13 mouse cellular contexts compared by ENCODE assay signal in the genomic region with DNA sequence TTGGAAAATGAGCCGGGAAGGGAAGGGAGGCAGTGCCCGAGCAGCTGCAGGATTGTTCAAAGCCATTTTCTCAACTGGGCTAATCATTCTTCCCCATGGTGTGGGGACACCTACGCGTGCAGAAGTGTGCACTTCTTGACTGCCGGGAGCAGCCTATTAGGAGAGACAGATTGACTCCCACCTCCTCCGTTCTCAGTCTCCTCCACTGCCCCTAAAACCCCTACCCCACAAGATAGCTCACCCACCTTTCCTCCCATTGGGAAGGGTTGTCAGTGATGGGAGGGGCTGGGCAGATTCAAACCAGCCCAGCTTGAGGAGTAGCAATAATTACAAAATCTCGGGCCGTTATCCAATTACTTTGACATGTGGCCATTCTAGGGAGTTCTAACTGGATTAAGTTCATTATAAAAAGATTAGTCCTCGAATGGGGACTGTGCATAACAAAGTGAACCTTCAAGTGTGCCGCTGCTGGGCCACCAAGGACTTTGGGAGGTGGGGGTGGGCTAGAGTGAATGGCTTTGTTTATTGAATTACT.
DNase-seq lines count a peak whose midpoint lies in the region; ATAC-seq and TF ChIP-seq lines count a peak whose summit lies in the region.
"Had no signal": no experiment of that assay in that cellular context is flagged by ENCODE, and none has a peak within 500 bp of the region (broad histone marks: within the 10 kb centered on the region; RNA-seq: fewer than 3 reads in every experiment).

No protein-coding gene starts in this region.

- ATAC-seq in stomach, embryonic 16.5 days (ENCODE audit: insufficient read depth, low FRiP score) = 0 out of 2 replicates have a peak, but pooled peaks have one; percentile 30
- no peak for ATAC-seq in stomach, postnatal 0 days (ENCODE audit: low FRiP score, low TSS enrichment)
- ATAC-seq in hindbrain, postnatal 0 days = peak; percentile 28; the same call in 1 of the 2 replicates
- no peak for ATAC-seq in kidney, embryonic 15.5 days (replicated peaks; ENCODE audit: low FRiP score)

- no peaks in the 10 kb centered on the region for H3K4me1 ChIP-seq in stomach, embryonic 16.5 days (ENCODE audit: control insufficient read depth, insufficient read depth, low read length)
- no peaks in the 10 kb centered on the region for H3K4me1 ChIP-seq in stomach, postnatal 0 days (replicated peaks; ENCODE audit: control insufficient read depth, insufficient read depth)
- no peaks in the 10 kb centered on the region for H3K4me1 ChIP-seq in hindbrain, postnatal 0 days (ENCODE audit: insufficient read depth, low read length)
- H3K4me1 ChIP-seq in kidney, embryonic 15.5 days = peaks cover 16% of the 10 kb centered on the region

- peak; percentile 7 to 52 for DNase-seq in adrenal gland, adult (ENCODE audit: inconsistent age in 2 of 2, low spot score in 1 of 2)
- DNase-seq in adrenal gland, adult 8-10 months = no peak
- no peak for DNase-seq in stomach, postnatal 0 days (ENCODE audit: low spot score)
- peak; percentile 51 for DNase-seq in hindbrain, postnatal 0 days (ENCODE audit: low spot score)
- DNase-seq in retina, postnatal 1 day = peak; percentile 91
- DNase-seq in spleen, adult 18-20 months = no peak
- DNase-seq: kidney, adult 11 months; right cerebral cortex, postnatal 4 days had no signal

- no peak overlapping the region for H3K4me3 ChIP-seq in stomach, embryonic 16.5 days (replicated peaks; ENCODE audit: low read length)
- H3K4me3 ChIP-seq in stomach, postnatal 0 days (ENCODE audit: low read depth, low read length) = no peak overlapping the region
- H3K4me3 ChIP-seq in hindbrain, postnatal 0 days (ENCODE audit: low read length) = no peak overlapping the region
- no peak overlapping the region for H3K4me3 ChIP-seq in kidney, embryonic 15.5 days (replicated peaks)
- H3K4me3 ChIP-seq: heart, embryonic 13.5 days; limb, embryonic 13.5 days; neural tube, embryonic 12.5 days had no signal

- H3K36me3 ChIP-seq in stomach, embryonic 16.5 days (ENCODE audit: control insufficient read depth, insufficient read depth, low read length) = no peaks in the 10 kb centered on the region
- H3K36me3 ChIP-seq in stomach, postnatal 0 days (ENCODE audit: control insufficient read depth, insufficient read depth, low read length) = no peaks in the 10 kb centered on the region
- H3K36me3 ChIP-seq in hindbrain, postnatal 0 days (ENCODE audit: insufficient read depth, low read length) = no peaks in the 10 kb centered on the region
- H3K36me3 ChIP-seq in kidney, embryonic 15.5 days = no peaks in the 10 kb centered on the region
- H3K36me3 ChIP-seq: heart, embryonic 13.5 days; limb, embryonic 13.5 days; neural tube, embryonic 12.5 days had no signal

- no peak for TF ChIP-seq CTCF in stomach, postnatal 0 days (IDR thresholded peaks at IDR 0.05; ENCODE audit: low read depth)
- TF ChIP-seq CTCF in hindbrain, postnatal 0 days (IDR thresholded peaks at IDR 0.05; ENCODE audit: low read depth) = no peak

- no peak overlapping the region for H3K27ac ChIP-seq in stomach, embryonic 16.5 days (ENCODE audit: low read length)
- no peak overlapping the region for H3K27ac ChIP-seq in stomach, postnatal 0 days (replicated peaks)
- H3K27ac ChIP-seq in hindbrain, postnatal 0 days = no peak overlapping the region
- no peak overlapping the region for H3K27ac ChIP-seq in kidney, embryonic 15.5 days
- H3K27ac ChIP-seq: heart, embryonic 13.5 days; limb, embryonic 13.5 days; neural tube, embryonic 12.5 days had no signal

- TF ChIP-seq EP300 in stomach, postnatal 0 days (optimal IDR thresholded peaks at IDR 0.05) = no peak

- no peaks in the 10 kb centered on the region for H3K27me3 ChIP-seq in stomach, embryonic 16.5 days (ENCODE audit: control insufficient read depth, insufficient read depth, low read length)
- no peaks in the 10 kb centered on the region for H3K27me3 ChIP-seq in stomach, postnatal 0 days (ENCODE audit: control insufficient read depth, insufficient read depth, low read length)
- H3K27me3 ChIP-seq in hindbrain, postnatal 0 days (ENCODE audit: insufficient read depth, low read length) = peaks cover 6% of the 10 kb centered on the region; the same call in 1 of the 2 replicates
- peaks cover 13% of the 10 kb centered on the region; the same call in 1 of the 2 replicates for H3K27me3 ChIP-seq in kidney, embryonic 15.5 days
- H3K27me3 ChIP-seq: limb, embryonic 13.5 days; neural tube, embryonic 12.5 days had no signal

- no peak overlapping the region for H3K9ac ChIP-seq in stomach, embryonic 16.5 days (ENCODE audit: low read length)
- H3K9ac ChIP-seq in stomach, postnatal 0 days (ENCODE audit: low read length) = no peak overlapping the region
- no peak overlapping the region; the same call in 1 of the 2 replicates for H3K9ac ChIP-seq in hindbrain, postnatal 0 days (replicated peaks; ENCODE audit: low read length)
- no peak overlapping the region for H3K9ac ChIP-seq in kidney, embryonic 15.5 days
- H3K9ac ChIP-seq: heart, embryonic 13.5 days; limb, embryonic 13.5 days; neural tube, embryonic 12.5 days had no signal

- H3K4me2 ChIP-seq in stomach, embryonic 16.5 days (ENCODE audit: low read depth, low read length) = no peak overlapping the region
- H3K4me2 ChIP-seq in stomach, postnatal 0 days (replicated peaks; ENCODE audit: low read depth) = no peak overlapping the region
- no peak overlapping the region for H3K4me2 ChIP-seq in hindbrain, postnatal 0 days (ENCODE audit: low read depth, low read length)
- H3K4me2 ChIP-seq in kidney, embryonic 15.5 days = no peak overlapping the region
- H3K4me2 ChIP-seq: heart, embryonic 13.5 days; limb, embryonic 13.5 days; neural tube, embryonic 12.5 days had no signal

- H3K9me3 ChIP-seq in stomach, embryonic 16.5 days (replicated peaks; ENCODE audit: control insufficient read depth, low read length) = no peaks in the 10 kb centered on the region
- no peaks in the 10 kb centered on the region for H3K9me3 ChIP-seq in stomach, postnatal 0 days (ENCODE audit: control insufficient read depth, low read length)
- no peaks in the 10 kb centered on the region for H3K9me3 ChIP-seq in hindbrain, postnatal 0 days (ENCODE audit: low read length)
- H3K9me3 ChIP-seq in kidney, embryonic 15.5 days (replicated peaks) = no peaks in the 10 kb centered on the region
- H3K9me3 ChIP-seq: heart, embryonic 13.5 days; limb, embryonic 13.5 days; neural tube, embryonic 12.5 days had no signal

- 47% methylated on average over 10 of the region's 10 CpGs for WGBS in stomach, embryonic 16.5 days
- WGBS in stomach, postnatal 0 days = 42% methylated on average over 10 of the region's 10 CpGs
- 18% methylated on average over 10 of the region's 10 CpGs for WGBS in hindbrain, postnatal 0 days
- WGBS in kidney, embryonic 15.5 days = 24% methylated on average over 10 of the region's 10 CpGs

Comparison
In these comparisons a context has a peak if more than half of its experiments do, and no peak if none do; other contexts are left out.
1. DNase-seq: peak in adrenal gland, adult (2 of 2), hindbrain, postnatal 0 days (single experiment) and retina, postnatal 1 day (single experiment); none in adrenal gland, adult 8-10 months (single experiment), stomach, postnatal 0 days (single experiment) and spleen, adult 18-20 months (0 of 2).
2. ATAC-seq: peak in stomach, embryonic 16.5 days (single experiment) and hindbrain, postnatal 0 days (single experiment); none in stomach, postnatal 0 days (single experiment) and kidney, embryonic 15.5 days (single experiment).